Mouse (Mus musculus) small intestine, adult 2 months (tissue): ENCODE data around the gene Ccdc60.

Experiments
- CTCF ChIP-seq: fragments of 200-500 bp; IDR thresholded peaks from 2 replicates; pipeline ENCODE4 v1.5.1; 2012; ENCODE audit warnings: low read depth, mild to moderate bottlenecking, control low read depth, inconsistent platforms, low read length, moderate library complexity, mixed read lengths; ENCODE audit not compliant: insufficient replicate concordance, insufficient read length; ENCODE audit errors: extremely low read depth
- POLR2A ChIP-seq: fragments of 200-500 bp; IDR thresholded peaks from 2 replicates; pipeline ENCODE4 v1.6.1; 2012; ENCODE audit warnings: low read depth, mild to moderate bottlenecking, control low read depth, inconsistent platforms, low read length, moderate library complexity

DNA sequence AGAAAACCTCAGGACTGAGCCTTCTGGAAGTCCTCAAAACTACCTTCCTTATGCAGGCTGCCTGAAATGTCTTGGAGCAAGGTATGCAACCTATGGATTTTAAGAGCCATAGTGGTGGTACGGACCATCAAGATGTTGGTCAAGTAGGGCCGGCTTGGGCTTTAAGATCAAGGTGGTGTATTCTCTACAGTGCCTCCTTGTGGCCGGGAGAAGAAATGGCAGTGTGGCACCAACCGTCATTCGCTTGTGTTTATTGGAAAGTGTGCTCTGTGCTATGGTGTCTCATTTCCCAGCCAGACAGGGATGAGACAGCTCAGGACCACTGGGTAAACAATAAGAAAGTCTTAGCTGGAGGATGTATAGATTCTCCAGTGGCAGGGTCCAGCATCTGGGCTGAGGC is 76.1 kb downstream of the Ccdc60 start:
- TF ChIP-seq POLR2A (no peak), CTCF (no peak)
